Mouse (Mus musculus): ENCODE measurements around the gene Zranb3.

GRCm38 (mm10) chr1:127943516-127943915 is 159.3 kb downstream of the Zranb3 start:
- TF ChIP-seq CTCF (IDR thresholded peaks at IDR 0.05; ENCODE audit: low read depth) (no peak), EP300 (optimal IDR thresholded peaks at IDR 0.05) (no peak)
